Mouse (Mus musculus): ENCODE results near the gene Brat1. TPM values are rescaled to one million over a fixed set of nuclear protein-coding genes. Genes with fewer than 3 reads are reported as not detected.

The Brat1 gene
- polyA plus RNA-seq, 1 experiment = 28.6 TPM

GRCm38 (mm10) chr5:140702618-140703175 lies 2.1 kb upstream of the Brat1 start:
- no peak for TF ChIP-seq POLR2A (IDR thresholded peaks at IDR 0.05; ENCODE audit: borderline replicate concordance, extremely low read depth, insufficient read depth, insufficient read length, poor library complexity, severe bottlenecking)
- no peak for TF ChIP-seq CTCF (IDR thresholded peaks at IDR 0.05; ENCODE audit: borderline replicate concordance, extremely low read depth, insufficient read depth, insufficient read length)
- DNase-seq (ENCODE audit: low read depth) = no peak

GRCm38 (mm10) chr5:140703480-140704377 lies 1.1 kb upstream of the Brat1 start:
- TF ChIP-seq POLR2A (IDR thresholded peaks at IDR 0.05; ENCODE audit: borderline replicate concordance, extremely low read depth, insufficient read depth, insufficient read length, poor library complexity, severe bottlenecking) = no peak
- no peak for TF ChIP-seq CTCF (IDR thresholded peaks at IDR 0.05; ENCODE audit: borderline replicate concordance, extremely low read depth, insufficient read depth, insufficient read length)
- no peak for DNase-seq (ENCODE audit: low read depth)

GRCm38 (mm10) chr5:140705501-140706171 lies 825 bp downstream of the Brat1 start:
- DNase-seq (ENCODE audit: low read depth) = no peak

GRCm38 (mm10) chr5:140710315-140710714 lies 5.5 kb downstream of the Brat1 start:
- TF ChIP-seq POLR2A (IDR thresholded peaks at IDR 0.05; ENCODE audit: borderline replicate concordance, extremely low read depth, insufficient read depth, insufficient read length, poor library complexity, severe bottlenecking) = no peak
- TF ChIP-seq CTCF (IDR thresholded peaks at IDR 0.05; ENCODE audit: borderline replicate concordance, extremely low read depth, insufficient read depth, insufficient read length) = no peak
- DNase-seq (ENCODE audit: low read depth) = no peak

More at GRCm38 (mm10) chr5:140705501-140706171, 825 bp downstream of the Brat1 start:
- TF ChIP-seq POLR2A (IDR thresholded peaks at IDR 0.05; ENCODE audit: borderline replicate concordance, extremely low read depth, insufficient read depth, insufficient read length, poor library complexity, severe bottlenecking) (no peak), CTCF (IDR thresholded peaks at IDR 0.05; ENCODE audit: borderline replicate concordance, extremely low read depth, insufficient read depth, insufficient read length) (no peak)

GRCm38 (mm10) chr5:140711040-140711439 lies 6.2 kb downstream of the Brat1 start:
- DNase-seq (ENCODE audit: low read depth) = no peak
- TF ChIP-seq POLR2A (IDR thresholded peaks at IDR 0.05; ENCODE audit: borderline replicate concordance, extremely low read depth, insufficient read depth, insufficient read length, poor library complexity, severe bottlenecking) (no peak), CTCF (IDR thresholded peaks at IDR 0.05; ENCODE audit: borderline replicate concordance, extremely low read depth, insufficient read depth, insufficient read length) (no peak)

- DNase-seq (ENCODE audit: low read depth) = no peak
- TF ChIP-seq POLR2A (IDR thresholded peaks at IDR 0.05; ENCODE audit: borderline replicate concordance, extremely low read depth, insufficient read depth, insufficient read length, poor library complexity, severe bottlenecking) (no peak), CTCF (IDR thresholded peaks at IDR 0.05; ENCODE audit: borderline replicate concordance, extremely low read depth, insufficient read depth, insufficient read length) (no peak)
Measured at GRCm38 (mm10) chr5:140720773-140721172, 16.0 kb downstream of the Brat1 start.

GRCm38 (mm10) chr5:140722121-140722520 lies 17.3 kb downstream of the Brat1 start:
- TF ChIP-seq CTCF (IDR thresholded peaks at IDR 0.05; ENCODE audit: borderline replicate concordance, extremely low read depth, insufficient read depth, insufficient read length) (no peak), POLR2A (IDR thresholded peaks at IDR 0.05; ENCODE audit: borderline replicate concordance, extremely low read depth, insufficient read depth, insufficient read length, poor library complexity, severe bottlenecking) (no peak)
- no peak for DNase-seq (ENCODE audit: low read depth)

GRCm38 (mm10) chr5:140723822-140724221 lies 19.0 kb downstream of the Brat1 start, which contains the start of gene Amz1:
TSS of gene Amz1 (plus strand) at chr5:140724127.
- TF ChIP-seq CTCF (IDR thresholded peaks at IDR 0.05; ENCODE audit: borderline replicate concordance, extremely low read depth, insufficient read depth, insufficient read length) (0 out of 2 replicates have a peak, but pooled peaks have one; percentile 6), POLR2A (IDR thresholded peaks at IDR 0.05; ENCODE audit: borderline replicate concordance, extremely low read depth, insufficient read depth, insufficient read length, poor library complexity, severe bottlenecking) (no peak)
- peak; percentile 95 for DNase-seq (ENCODE audit: low read depth)

GRCm38 (mm10) chr5:140726062-140726839 lies 21.4 kb downstream of the Brat1 start:
- DNase-seq (ENCODE audit: low read depth) = peak; percentile 96
- TF ChIP-seq CTCF (IDR thresholded peaks at IDR 0.05; ENCODE audit: borderline replicate concordance, extremely low read depth, insufficient read depth, insufficient read length) (no peak), POLR2A (IDR thresholded peaks at IDR 0.05; ENCODE audit: borderline replicate concordance, extremely low read depth, insufficient read depth, insufficient read length, poor library complexity, severe bottlenecking) (no peak)

- TF ChIP-seq POLR2A (IDR thresholded peaks at IDR 0.05; ENCODE audit: borderline replicate concordance, extremely low read depth, insufficient read depth, insufficient read length, poor library complexity, severe bottlenecking) (no peak), CTCF (IDR thresholded peaks at IDR 0.05; ENCODE audit: borderline replicate concordance, extremely low read depth, insufficient read depth, insufficient read length) (no peak)
- DNase-seq (ENCODE audit: low read depth) = peak; percentile 27
Measured at GRCm38 (mm10) chr5:140726946-140727740, 22.3 kb downstream of the Brat1 start.
